Mouse (Mus musculus) left cerebral cortex, adult 2 months (tissue): ENCODE data around the gene Rxfp2. TPM values are rescaled to one million over a fixed set of nuclear protein-coding genes. Genes with fewer than 3 reads are reported as not detected.

Experiments
- DNase-seq, 2 experiments: peaks; one replicate each; pipeline ENCODE4 v3.0.0; 2021 to 2022; ENCODE audit warnings: low spot score in 2 of 2, mixed read lengths in 1 of 2; ENCODE audit errors: extremely low spot score in 1 of 2
- H3K27ac ChIP-seq: fragments of 200-600 bp; 2 replicates; pipeline ENCODE4 v1.8.1; 2022
- H3K4me3 ChIP-seq: fragments of 200-600 bp; 2 replicates; pipeline ENCODE4 v1.8.1; 2022
- CTCF ChIP-seq: fragments of 200-600 bp; IDR thresholded peaks from 2 replicates; pipeline ENCODE4 v1.8.1; 2022; ENCODE audit warnings: antibody characterized with exemption, mild to moderate bottlenecking, moderate library complexity
- intact Hi-C: fragments of 180-260 bp; cut with DNase I; formaldehyde crosslinking; loops from one replicate; pipeline ENCODE4 v1.15.1; 2025
- long read RNA-seq, 2 experiments: library from polyadenylated mRNA; stranded (forward); transcript quantifications; one replicate each; pipeline ENCODE4 v2.0.0; 2021; ENCODE audit warnings: borderline mapping rate in 2 of 2
- total RNA-seq, 2 experiments: library from RNA; stranded (reverse); gene quantifications; 2 replicates each; pipeline ENCODE4 v1.2.3; 2021

Rxfp2 gene
- total RNA-seq, result 1 to 10 TPM in 1 of 2 experiments, under 1 TPM in 1; 0.87 to 1.6 TPM
- long read RNA-seq, experiment 1, partial matches to known transcripts, result 0 of 1 reads
- long read RNA-seq, experiment 1, other reads (novel, unspliced or antisense), result 1 of 1 reads
- long read RNA-seq, experiment 2, result 0 reads

- TF ChIP-seq CTCF, result no peak
- intact Hi-C loops, result no loop called here
- no peak for DNase-seq
- Histone ChIP-seq H3K27ac (no peak within 1 kb of the TSS), H3K4me3 (no peak within 1 kb of the TSS)
Observed at GRCm38 (mm10) chr5:150018656-150019055, at the start of gene Rxfp2. TSS of gene Rxfp2 (plus strand) at chr5:150018675.

DNA sequence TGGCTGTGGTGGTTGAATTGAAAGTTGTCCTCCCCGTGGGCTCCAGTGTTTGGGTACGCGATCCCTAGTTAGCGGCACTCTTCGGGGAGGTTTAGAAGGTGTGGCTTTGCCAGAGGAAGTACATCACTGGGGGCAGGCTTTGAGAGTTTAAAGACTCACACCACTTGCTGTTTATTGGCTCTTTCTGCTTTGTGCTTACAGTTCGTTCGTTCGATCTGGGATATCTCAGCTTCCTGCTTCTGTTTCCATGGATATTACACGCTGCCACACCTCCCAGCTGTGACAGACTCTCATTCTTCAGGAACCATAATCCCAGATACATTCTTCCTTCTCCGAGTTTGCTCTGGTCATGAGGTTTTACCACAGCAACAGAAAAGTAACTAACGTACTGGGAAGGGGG lies 48.2 kb upstream of the Rxfp2 start:
- no peak for DNase-seq
- no peak for TF ChIP-seq CTCF
- intact Hi-C loops, result no loop called here
- H3K4me3 ChIP-seq, result no peak overlapping the region
- no peak overlapping the region for H3K27ac ChIP-seq

DNA sequence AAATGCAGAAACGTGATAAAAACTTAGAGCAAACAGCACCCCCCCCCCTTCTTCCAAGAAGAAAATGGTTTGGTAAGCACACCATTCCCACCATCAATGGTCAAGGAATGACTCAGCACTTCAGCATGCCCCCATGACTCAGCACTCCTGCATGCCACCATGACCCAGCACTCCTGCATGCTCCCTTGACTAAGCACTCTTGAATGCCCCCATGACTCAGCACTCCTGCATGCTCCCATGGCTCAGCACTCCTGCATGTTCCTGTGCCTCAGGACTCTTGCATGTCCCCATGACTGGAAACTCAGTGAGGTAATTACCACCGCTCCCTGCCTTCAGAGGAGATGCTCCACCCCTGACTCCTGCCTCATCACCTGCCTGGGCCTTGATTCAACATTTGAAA lies 41.4 kb upstream of the Rxfp2 start:
- Histone ChIP-seq H3K4me3 (no peak overlapping the region), H3K27ac (no peak overlapping the region)
- no peak for TF ChIP-seq CTCF
- intact Hi-C loops, result no loop called here
- no peak for DNase-seq

DNA sequence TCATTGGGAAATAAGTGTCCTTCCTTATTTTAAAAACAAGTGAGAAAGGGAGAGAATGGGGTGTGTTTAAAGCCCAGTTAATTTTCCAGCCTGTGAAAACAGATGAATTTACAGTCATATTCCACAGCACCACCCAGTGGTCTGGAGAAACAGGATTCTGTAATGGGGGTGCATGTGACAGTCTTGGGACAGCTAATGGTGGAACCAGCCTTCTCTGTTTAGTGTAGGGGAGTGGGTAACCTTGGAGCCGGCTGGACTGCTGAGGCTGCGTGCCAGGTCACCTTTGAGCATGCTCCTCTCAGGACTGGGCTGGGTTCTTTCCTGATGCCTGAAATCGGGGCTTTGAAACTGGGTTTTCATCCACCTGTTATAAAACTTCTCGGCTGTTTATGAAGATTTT lies 34.9 kb upstream of the Rxfp2 start:
- TF ChIP-seq CTCF, result peak; percentile 56
- DNase-seq, result no peak
- no peak overlapping the region for H3K4me3 ChIP-seq
- intact Hi-C loops, result loop anchor here (1.0 to 5.0 kb wide), 2 partner anchors 66 to 122 kb away; no protein-coding TSS in a partner anchor
- H3K27ac ChIP-seq, result no peak overlapping the region

DNA sequence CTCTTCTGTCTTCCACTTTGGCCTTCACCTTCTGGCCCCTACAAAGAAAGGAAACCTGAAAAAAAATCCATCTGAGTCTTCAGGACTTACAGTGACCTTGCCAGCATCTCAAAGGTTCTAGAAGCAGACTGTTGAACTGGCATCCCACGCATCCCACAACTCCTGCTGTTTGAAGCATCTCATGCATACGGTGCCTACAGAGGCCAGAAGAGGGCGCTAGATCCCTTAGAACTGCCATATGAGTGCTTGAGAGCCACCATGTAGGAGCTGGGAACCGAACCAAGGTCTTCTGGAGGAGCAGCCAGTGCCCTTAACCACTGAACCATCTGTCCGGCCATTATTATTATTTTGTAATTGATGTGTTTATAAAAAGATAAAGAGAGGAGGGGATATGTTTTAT lies 23.9 kb upstream of the Rxfp2 start:
- Histone ChIP-seq H3K4me3 (no peak overlapping the region), H3K27ac (no peak overlapping the region)
- no peak for TF ChIP-seq CTCF
- DNase-seq, result no peak
- intact Hi-C loops, result no loop called here

GRCm38 (mm10) chr5:149996614-149997013 lies 21.9 kb upstream of the Rxfp2 start:
- peak; percentile 21 for TF ChIP-seq CTCF
- no peak overlapping the region for H3K27ac ChIP-seq
- intact Hi-C loops, result no loop called here
- no peak overlapping the region for H3K4me3 ChIP-seq
- no peak for DNase-seq

DNA sequence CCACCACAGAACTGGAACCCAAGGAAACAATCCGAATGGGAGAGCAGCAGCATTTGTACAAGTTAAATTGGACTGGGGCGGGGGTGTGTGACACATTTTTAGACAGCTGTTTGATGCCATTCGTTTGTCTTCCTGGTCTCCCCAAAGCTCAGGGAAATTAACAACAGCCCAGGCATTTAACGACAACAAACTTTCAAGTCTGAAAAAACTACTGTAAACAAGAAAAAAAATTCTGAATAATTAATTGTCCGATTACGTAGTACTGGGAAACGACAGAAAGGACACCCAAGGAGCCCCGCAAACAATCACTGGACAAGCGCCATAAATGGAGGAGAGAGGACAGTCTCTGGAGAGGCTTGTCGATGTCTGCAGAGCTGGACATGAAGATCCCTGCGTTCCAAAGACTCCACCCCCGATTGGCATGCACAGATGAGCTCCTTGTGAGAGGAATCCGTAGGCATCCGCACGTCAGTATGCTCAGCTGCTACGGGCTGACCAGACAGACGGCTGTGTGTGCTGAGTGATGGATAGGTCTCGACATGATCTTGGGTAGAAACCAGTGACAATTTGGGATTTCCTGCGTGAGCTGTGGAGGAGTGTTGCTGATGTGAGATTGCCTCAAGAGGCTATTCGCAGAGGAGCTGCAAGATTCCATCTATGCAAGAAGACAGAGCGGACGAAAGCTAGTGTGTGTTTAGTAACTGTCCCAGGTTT lies 21.0 kb upstream of the Rxfp2 start:
- H3K27ac ChIP-seq, result no peak overlapping the region
- H3K4me3 ChIP-seq, result no peak overlapping the region
- intact Hi-C loops, result no loop called here
- no peak for TF ChIP-seq CTCF
- DNase-seq, result peak in 1 of 2 experiments; percentile 15

DNA sequence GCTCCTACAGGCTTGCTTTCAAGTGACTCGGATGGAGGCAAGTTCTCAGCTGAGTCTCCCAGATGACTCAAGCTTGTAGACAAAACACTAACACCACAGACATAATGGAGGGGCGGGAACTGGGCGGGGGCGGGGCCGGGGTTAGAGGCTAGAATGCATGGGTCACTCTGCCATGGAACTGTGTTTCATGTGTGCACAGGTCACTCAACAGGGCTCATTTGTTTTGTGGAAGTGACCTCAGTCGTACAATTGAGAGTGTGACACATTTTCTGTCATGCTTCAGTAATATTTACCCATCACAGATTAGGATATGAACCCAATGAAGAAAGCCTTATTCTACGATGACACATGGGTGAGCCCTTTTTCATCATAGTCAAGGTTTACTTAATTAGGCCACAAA lies 20.2 kb upstream of the Rxfp2 start:
- TF ChIP-seq CTCF, result no peak
- intact Hi-C loops, result no loop called here
- no peak overlapping the region for H3K27ac ChIP-seq
- DNase-seq, result no peak
- H3K4me3 ChIP-seq, result no peak overlapping the region

DNA sequence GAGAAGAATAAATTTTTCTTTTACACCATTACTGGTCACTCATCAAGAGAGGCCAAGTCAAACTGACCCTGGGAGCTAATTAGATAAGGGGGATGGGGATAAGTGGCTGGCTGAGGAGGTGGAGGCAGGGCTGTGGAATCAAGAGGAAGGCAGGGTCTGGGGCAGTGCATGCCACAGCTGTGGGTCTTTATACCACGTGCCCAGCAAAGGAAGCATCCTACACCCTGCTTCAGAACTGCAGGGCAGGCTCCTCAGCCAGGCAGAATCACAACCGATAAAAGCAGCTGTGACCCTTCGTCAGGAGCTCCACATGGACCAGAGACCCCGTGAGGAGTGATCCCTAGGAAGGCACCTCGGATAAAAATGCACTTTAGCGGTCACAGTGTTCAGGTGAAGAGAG lies 13.1 kb upstream of the Rxfp2 start:
- Histone ChIP-seq H3K4me3 (no peak overlapping the region), H3K27ac (no peak overlapping the region)
- intact Hi-C loops, result no loop called here
- TF ChIP-seq CTCF, result no peak
- no peak for DNase-seq

GRCm38 (mm10) chr5:150016861-150017260 lies 1.6 kb upstream of the Rxfp2 start:
- no peak for DNase-seq
- no peak overlapping the region for H3K27ac ChIP-seq
- intact Hi-C loops, result no loop called here
- TF ChIP-seq CTCF, result no peak
- no peak overlapping the region for H3K4me3 ChIP-seq

DNA sequence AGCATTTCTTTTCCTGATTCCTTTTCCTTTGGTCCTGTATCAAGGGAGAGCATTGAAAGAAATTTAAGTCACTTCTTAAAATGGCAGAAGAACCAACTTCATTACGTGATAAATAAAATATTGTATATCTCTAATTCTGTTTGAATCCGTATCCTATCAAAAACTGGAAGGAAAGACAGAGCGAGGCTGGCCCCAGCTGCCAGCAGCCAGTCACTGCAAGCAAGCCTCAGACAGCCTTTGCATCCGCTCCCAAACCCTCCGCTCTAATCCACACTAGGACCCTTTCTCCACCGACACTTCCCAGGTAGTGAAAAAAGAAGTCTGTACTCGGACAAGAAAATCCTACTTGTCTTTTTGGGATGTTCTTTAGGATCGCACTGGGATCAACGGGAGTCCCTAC lies 803 bp upstream of the Rxfp2 start:
- no peak for DNase-seq
- peak; percentile 45 for TF ChIP-seq CTCF
- no peak overlapping the region for H3K27ac ChIP-seq

DNA sequence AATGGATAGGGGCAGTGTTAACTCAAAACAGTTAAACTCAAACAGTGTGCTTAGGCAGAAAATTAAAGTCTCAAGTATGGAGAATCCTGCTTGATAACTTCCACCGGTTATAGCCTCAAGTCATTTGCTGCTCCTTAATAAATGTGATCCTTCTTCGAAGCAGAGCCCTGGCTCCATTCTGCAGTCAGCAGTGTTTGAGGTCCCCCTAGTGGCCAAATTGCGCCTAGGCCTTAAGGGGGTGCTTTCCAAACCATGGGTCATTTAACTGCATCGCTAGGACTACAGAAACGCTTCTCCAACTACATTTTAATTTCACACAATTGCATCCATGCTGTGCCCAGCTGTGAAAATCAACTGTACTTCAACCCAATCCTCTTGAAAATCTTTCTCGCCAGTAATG lies 2.4 kb downstream of the Rxfp2 start:
- Histone ChIP-seq H3K27ac (no peak overlapping the region), H3K4me3 (no peak overlapping the region)
- TF ChIP-seq CTCF, result peak; percentile 99
- intact Hi-C loops, result loop anchor here (1.0 to 10.0 kb wide), 6 partner anchors 50 to 374 kb away; no protein-coding TSS in a partner anchor
- peak; percentile 74 to 89 for DNase-seq

More for the DNA sequence above, 803 bp upstream of the Rxfp2 start:
- no peak overlapping the region for H3K4me3 ChIP-seq
- intact Hi-C loops, result no loop called here

DNA sequence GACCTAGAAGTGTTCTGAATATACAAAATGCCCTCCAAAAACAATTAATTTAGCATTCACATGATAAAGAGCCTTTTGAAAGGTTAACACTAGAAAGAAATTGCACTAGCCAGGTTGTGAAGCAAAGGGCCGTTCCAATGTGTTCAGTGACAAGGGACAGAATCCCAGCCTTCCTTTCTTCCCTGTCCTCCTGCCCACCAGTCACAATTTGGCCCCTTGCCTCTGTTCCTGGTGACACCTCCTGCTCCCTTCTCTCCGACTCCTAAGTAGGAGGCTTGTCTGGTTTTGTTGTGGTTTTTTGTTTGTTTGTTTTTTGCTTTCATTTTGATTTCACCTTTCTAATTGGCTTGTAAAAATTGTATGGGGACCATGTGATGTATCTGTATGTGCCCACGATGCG lies 3.3 kb downstream of the Rxfp2 start:
- DNase-seq, result no peak
- H3K27ac ChIP-seq, result no peak overlapping the region
- H3K4me3 ChIP-seq, result no peak overlapping the region
- no peak for TF ChIP-seq CTCF
- intact Hi-C loops, result loop anchor here (1.0 to 10.0 kb wide), 6 partner anchors 49 to 375 kb away; no protein-coding TSS in a partner anchor
